Mouse (Mus musculus) CH12.LX (cell line): ENCODE measurements around the gene BC035044.

Experiments used
- CTCF ChIP-seq, 2 experiments: IDR thresholded peaks in 1 of 2; conservative IDR thresholded peaks in 1 of 2; 2 replicates each; pipeline ENCODE4 v1.5.1; 2011 to 2012; ENCODE audit warnings: low read depth in 2 of 2, low read length in 2 of 2, improper control_type of control experiment in 1 of 2, inconsistent platforms in 1 of 2, mild to moderate bottlenecking in 1 of 2, moderate library complexity in 1 of 2
- EP300 ChIP-seq: IDR thresholded peaks from 2 replicates; pipeline ENCODE4 v1.6.1; 2011; ENCODE audit warnings: low read length, improper control_type of control experiment
- JUND ChIP-seq: conservative IDR thresholded peaks from 2 replicates; pipeline ENCODE4 v1.6.1; 2011; ENCODE audit warnings: low read depth, low read length, improper control_type of control experiment
- MAFK ChIP-seq: IDR thresholded peaks from 2 replicates; pipeline ENCODE4 v1.6.1; 2011; ENCODE audit warnings: low read length, improper control_type of control experiment; ENCODE audit not compliant: insufficient replicate concordance
- MAZ ChIP-seq: IDR thresholded peaks from 2 replicates; pipeline ENCODE4 v1.6.1; 2012; ENCODE audit warnings: low read depth, mild to moderate bottlenecking, inconsistent platforms, low read length, improper control_type of control experiment, moderate library complexity
- POLR2A ChIP-seq: IDR thresholded peaks from 2 replicates; pipeline ENCODE4 v1.6.1; 2011; ENCODE audit warnings: low read depth, mild to moderate bottlenecking, improper control_type of control experiment, low read length
- POLR2AphosphoS2 ChIP-seq: IDR thresholded peaks from 2 replicates; pipeline ENCODE4 v1.6.1; 2011; ENCODE audit warnings: low read depth, low read length, improper control_type of control experiment
- TCF12 ChIP-seq: IDR thresholded peaks from 2 replicates; pipeline ENCODE4 v1.6.1; 2014; ENCODE audit warnings: low read depth, mild to moderate bottlenecking, inconsistent platforms, low read length, improper control_type of control experiment
- USF1 ChIP-seq: IDR thresholded peaks from 2 replicates; pipeline ENCODE4 v1.6.1; 2014; ENCODE audit warnings: low read depth, mild to moderate bottlenecking, inconsistent platforms, low read length, improper control_type of control experiment

DNA sequence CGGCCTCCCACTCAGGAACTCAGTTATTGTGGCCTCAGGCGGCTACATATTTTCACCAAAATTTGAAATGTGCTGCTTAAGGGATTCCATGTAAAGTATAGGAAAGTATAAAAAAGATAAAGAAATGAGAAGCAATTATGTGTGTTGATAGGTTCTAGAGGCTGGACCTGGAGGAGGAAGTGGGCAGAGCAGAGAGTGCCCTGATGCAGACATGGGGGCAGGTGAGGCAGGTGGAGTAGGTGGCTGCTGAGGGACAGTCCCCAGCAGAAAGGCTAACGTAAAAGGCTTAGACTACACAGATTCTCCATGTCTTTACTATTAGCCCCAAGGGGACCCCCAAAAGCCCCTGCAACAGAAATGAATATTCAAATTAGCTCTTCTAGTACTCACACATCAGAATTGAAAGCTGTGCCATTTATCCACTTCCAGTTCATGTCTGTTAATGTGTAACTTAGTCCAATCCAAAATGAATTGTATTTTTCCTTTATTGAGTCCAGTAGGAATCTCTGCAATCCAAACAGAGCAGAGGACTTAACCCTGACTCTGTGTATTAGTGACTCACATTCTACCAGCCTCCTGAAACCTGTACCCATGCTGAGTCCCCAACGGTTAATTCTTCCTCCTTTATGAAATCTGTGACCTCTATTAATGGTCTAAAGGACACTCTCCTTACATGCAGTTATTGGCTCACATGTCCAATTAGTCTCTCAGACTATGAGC, 72.7 kb downstream of the BC035044 start:
- TF ChIP-seq MAZ, result no peak
- TF ChIP-seq EP300, result no peak
- no peak for TF ChIP-seq CTCF (conservative IDR thresholded peaks at IDR 0.05 in 1 of 2, IDR thresholded peaks at IDR 0.05 in 1 of 2; ENCODE audit: low read depth in 2 of 2, low read length in 2 of 2)
- TF ChIP-seq MAFK, result no peak
- no peak for TF ChIP-seq TCF12
- TF ChIP-seq POLR2AphosphoS2, result no peak
- no peak for TF ChIP-seq JUND
- TF ChIP-seq POLR2A, result no peak
- TF ChIP-seq USF1, result no peak
